In genomic region chr13:60701671-60702171, GRCm38 (mm10) we compare ENCODE assay signal across 13 mouse cellular contexts.
A peak's percentile ranks its signal among the peaks of the same experiment; 100 is the strongest.
DNase-seq lines count a peak whose midpoint lies in the region; ATAC-seq and TF ChIP-seq lines count a peak whose summit lies in the region.
"Had no signal": no experiment of that assay in that cellular context is flagged by ENCODE, and none has a peak within 500 bp of the region (broad histone marks: within the 10 kb centered on the region; RNA-seq: fewer than 3 reads in every experiment).

No protein-coding gene starts in this region.

- no peaks in the 10 kb centered on the region for H3K4me1 ChIP-seq in kidney, embryonic 14.5 days (ENCODE audit: control insufficient read depth, insufficient read depth, low read length)
- peaks cover 4% of the 10 kb centered on the region; the same call in 1 of the 2 replicates for H3K4me1 ChIP-seq in hindbrain, embryonic 16.5 days (ENCODE audit: control insufficient read depth, insufficient read depth, low read depth, low read length)

- DNase-seq in kidney, adult 11 months, result peak; percentile 61
- DNase-seq in adrenal gland, postnatal 14 days, result peak; percentile 51
- DNase-seq in gonadal fat pad, adult 2 months (ENCODE audit: low read depth), result peak; percentile 96
- DNase-seq in lung, postnatal 10 days, result peak; percentile 86
- DNase-seq in layer of hippocampus, adult 2 months (ENCODE audit: low spot score in 2 of 2), result no peak
- DNase-seq: forebrain, postnatal 0 days; thymus, postnatal 25 days had no signal

- no peak overlapping the region for H3K9ac ChIP-seq in kidney, embryonic 14.5 days (ENCODE audit: low read depth, low read length)
- H3K9ac ChIP-seq in hindbrain, embryonic 16.5 days (ENCODE audit: low read depth, low read length), result no peak overlapping the region
- H3K9ac ChIP-seq: forebrain, postnatal 0 days had no signal

- no peak overlapping the region for H3K27ac ChIP-seq in kidney, embryonic 14.5 days (ENCODE audit: low read depth, low read length)
- H3K27ac ChIP-seq in layer of hippocampus, adult 2 months, result no peak overlapping the region
- H3K27ac ChIP-seq in hindbrain, embryonic 16.5 days (ENCODE audit: low read depth, low read length), result no peak overlapping the region

- TF ChIP-seq CTCF in layer of hippocampus, adult 2 months (conservative IDR thresholded peaks at IDR 0.05), result no peak

- 87% methylated on average over 12 of the region's 12 CpGs for WGBS in kidney, embryonic 14.5 days
- 86% methylated on average over 12 of the region's 12 CpGs for WGBS in hindbrain, embryonic 16.5 days

- peaks cover 4% of the 10 kb centered on the region; the same call in 1 of the 2 replicates for H3K36me3 ChIP-seq in kidney, embryonic 14.5 days (ENCODE audit: control insufficient read depth, insufficient read depth, low read length)
- H3K36me3 ChIP-seq in hindbrain, embryonic 16.5 days (ENCODE audit: control insufficient read depth, insufficient read depth, low read length), result no peaks in the 10 kb centered on the region; the same call in 1 of the 2 replicates

- no peaks in the 10 kb centered on the region for H3K9me3 ChIP-seq in kidney, embryonic 14.5 days (ENCODE audit: control insufficient read depth, low read length)
- no peaks in the 10 kb centered on the region for H3K9me3 ChIP-seq in hindbrain, embryonic 16.5 days (ENCODE audit: control insufficient read depth, low read length)

- ATAC-seq in kidney, embryonic 14.5 days (ENCODE audit: low FRiP score, low TSS enrichment), result no peak
- ATAC-seq in megakaryocyte-erythroid progenitor cell, adult 5-6 weeks (replicated peaks; ENCODE audit: low FRiP score, low TSS enrichment, poor library complexity, severe bottlenecking), result no peak
- no peak for ATAC-seq in hindbrain, embryonic 16.5 days
- ATAC-seq: forebrain, postnatal 0 days; intestine, postnatal 0 days had no signal

- H3K4me3 ChIP-seq in kidney, embryonic 14.5 days (ENCODE audit: low read length), result no peak overlapping the region
- no peak overlapping the region for H3K4me3 ChIP-seq in layer of hippocampus, adult 2 months
- H3K4me3 ChIP-seq in hindbrain, embryonic 16.5 days (ENCODE audit: low read length), result no peak overlapping the region
- H3K4me3 ChIP-seq: myocyte had no signal

- H3K27me3 ChIP-seq in kidney, embryonic 14.5 days (ENCODE audit: control insufficient read depth, insufficient read depth, low read length), result no peaks in the 10 kb centered on the region
- no peaks in the 10 kb centered on the region for H3K27me3 ChIP-seq in hindbrain, embryonic 16.5 days (replicated peaks; ENCODE audit: control insufficient read depth, insufficient read depth, low read length)
- H3K27me3 ChIP-seq: CH12.LX had no signal

- no peak overlapping the region for H3K4me2 ChIP-seq in kidney, embryonic 14.5 days (replicated peaks; ENCODE audit: low read depth, low read length)
- H3K4me2 ChIP-seq in hindbrain, embryonic 16.5 days (ENCODE audit: low read length), result no peak overlapping the region

Comparison
In these comparisons a context has a peak if more than half of its experiments do, and no peak if none do; other contexts are left out.
1. DNase-seq: peak in kidney, adult 11 months (single experiment), adrenal gland, postnatal 14 days (single experiment), gonadal fat pad, adult 2 months (single experiment) and lung, postnatal 10 days (single experiment); none in layer of hippocampus, adult 2 months (0 of 2).